Mouse (Mus musculus): ENCODE data around the gene Slc25a1. TPM values are rescaled to one million over a fixed set of nuclear protein-coding genes. Genes with fewer than 3 reads are reported as not detected.

Slc25a1 gene
- polyA plus RNA-seq, 1 experiment from 2014 or later, result 25.4 TPM

GRCm38 (mm10) chr16:17921325-17922162 lies 6.5 kb downstream of the Slc25a1 start:
- H3K4me1 ChIP-seq (ENCODE audit: control insufficient read depth in 2 of 2, insufficient read depth in 2 of 2, low read length in 2 of 2), result peaks cover 11 to 16% of the 10 kb centered on the region in 2 experiments
- H3K9me3 ChIP-seq (ENCODE audit: control insufficient read depth, low read length), result no peaks in the 10 kb centered on the region
- 1% methylated on average over 47 of the region's 47 CpGs for WGBS
- H3K9ac ChIP-seq (ENCODE audit: low read length), result peak overlapping the region; percentile 96
- H3K27me3 ChIP-seq (ENCODE audit: control insufficient read depth, insufficient read depth, low read length), result peaks cover 26% of the 10 kb centered on the region
- peaks cover 18% of the 10 kb centered on the region for H3K36me3 ChIP-seq (ENCODE audit: control insufficient read depth, insufficient read depth, low read length)
- H3K27ac ChIP-seq (replicated peaks in 1 of 2; ENCODE audit: control insufficient read depth in 1 of 2, insufficient read depth in 1 of 2, low read depth in 2 of 2, low read length in 2 of 2), result peak overlapping the region; percentile 87 to 90
- peak; percentile 89 for ATAC-seq (ENCODE audit: insufficient number of reproducible peaks, insufficient read depth, low FRiP score, low read depth)
- H3K4me2 ChIP-seq (ENCODE audit: low read length), result peak overlapping the region; percentile 95
- H3K4me3 ChIP-seq (ENCODE audit: control insufficient read depth in 1 of 2, insufficient read depth in 1 of 2, low read depth in 1 of 2, low read length in 2 of 2), result peak overlapping the region; percentile 84 to 99

- Histone ChIP-seq H3K36me3 (ENCODE audit: control insufficient read depth, insufficient read depth, low read length) (peaks cover 9% of the 10 kb centered on the region), H3K27ac (replicated peaks in 1 of 2; ENCODE audit: control insufficient read depth in 1 of 2, insufficient read depth in 1 of 2, low read depth in 2 of 2, low read length in 2 of 2) (no peak overlapping the region), H3K9ac (ENCODE audit: low read length) (peak overlapping the region; percentile 96), H3K4me3 (ENCODE audit: control insufficient read depth in 1 of 2, insufficient read depth in 1 of 2, low read depth in 1 of 2, low read length in 2 of 2) (no peak overlapping the region), H3K4me1 (ENCODE audit: control insufficient read depth in 2 of 2, insufficient read depth in 2 of 2, low read length in 2 of 2) (peaks cover 11 to 16% of the 10 kb centered on the region in 2 experiments), H3K4me2 (ENCODE audit: low read length) (peak overlapping the region; percentile 95), H3K9me3 (ENCODE audit: control insufficient read depth, low read length) (no peaks in the 10 kb centered on the region), H3K27me3 (ENCODE audit: control insufficient read depth, insufficient read depth, low read length) (peaks cover 36% of the 10 kb centered on the region)
- 8% methylated on average over 20 of the region's 20 CpGs for WGBS
- ATAC-seq (ENCODE audit: insufficient number of reproducible peaks, insufficient read depth, low FRiP score, low read depth), result no peak
These were observed 7.4 kb downstream of the Slc25a1 start for GRCm38 (mm10) chr16:17920586-17920985.

- Histone ChIP-seq H3K4me1 (ENCODE audit: control insufficient read depth in 2 of 2, insufficient read depth in 2 of 2, low read length in 2 of 2) (peaks cover 3 to 17% of the 10 kb centered on the region in 2 experiments), H3K4me2 (ENCODE audit: low read length) (peak within 1 kb of the TSS; percentile 70), H3K9ac (ENCODE audit: low read length) (peak within 1 kb of the TSS; percentile 25; the same call in 1 of the 2 replicates), H3K27ac (replicated peaks in 1 of 2; ENCODE audit: control insufficient read depth in 1 of 2, insufficient read depth in 1 of 2, low read depth in 2 of 2, low read length in 2 of 2) (no peak within 1 kb of the TSS), H3K9me3 (ENCODE audit: control insufficient read depth, low read length) (no peaks in the 10 kb centered on the region), H3K36me3 (ENCODE audit: control insufficient read depth, insufficient read depth, low read length) (no peaks in the 10 kb centered on the region), H3K4me3 (ENCODE audit: control insufficient read depth in 1 of 2, insufficient read depth in 1 of 2, low read depth in 1 of 2, low read length in 2 of 2) (peak within 1 kb of the TSS; percentile 7 to 38; a peak in 3 of 4 replicates), H3K27me3 (ENCODE audit: control insufficient read depth, insufficient read depth, low read length) (peaks cover 67% of the 10 kb centered on the region)
- ATAC-seq (ENCODE audit: insufficient number of reproducible peaks, insufficient read depth, low FRiP score, low read depth), result no peak
- WGBS, result under 1% methylated on average over 94 of the region's 106 CpGs
These were observed 13.4 kb downstream of the Slc25a1 start, which contains the start of gene Gsc2 for GRCm38 (mm10) chr16:17914307-17915249. TSS of gene Gsc2 (minus strand) at chr16:17915059.

GRCm38 (mm10) chr16:17911052-17911595 lies 16.9 kb downstream of the Slc25a1 start, which contains the start of gene Ess2:
TSS of gene Ess2 (minus strand) at chr16:17911348.
- Histone ChIP-seq H3K4me2 (ENCODE audit: low read length) (peak within 1 kb of the TSS; percentile 89), H3K4me3 (ENCODE audit: control insufficient read depth in 1 of 2, insufficient read depth in 1 of 2, low read depth in 1 of 2, low read length in 2 of 2) (peak within 1 kb of the TSS; percentile 76 to 98), H3K27me3 (ENCODE audit: control insufficient read depth, insufficient read depth, low read length) (peaks cover 46% of the 10 kb centered on the region), H3K27ac (replicated peaks in 1 of 2; ENCODE audit: control insufficient read depth in 1 of 2, insufficient read depth in 1 of 2, low read depth in 2 of 2, low read length in 2 of 2) (peak within 1 kb of the TSS in 1 of 2 experiments; percentile 61; a peak in 2 of 4 replicates), H3K36me3 (ENCODE audit: control insufficient read depth, insufficient read depth, low read length) (peaks cover 33% of the 10 kb centered on the region), H3K9ac (ENCODE audit: low read length) (peak within 1 kb of the TSS; percentile 79), H3K4me1 (ENCODE audit: control insufficient read depth in 2 of 2, insufficient read depth in 2 of 2, low read length in 2 of 2) (peaks cover 3 to 17% of the 10 kb centered on the region in 2 experiments), H3K9me3 (ENCODE audit: control insufficient read depth, low read length) (no peaks in the 10 kb centered on the region)
- ATAC-seq (ENCODE audit: insufficient number of reproducible peaks, insufficient read depth, low FRiP score, low read depth), result peak; percentile 86
- under 1% methylated on average over 35 of the region's 35 CpGs for WGBS

DNA sequence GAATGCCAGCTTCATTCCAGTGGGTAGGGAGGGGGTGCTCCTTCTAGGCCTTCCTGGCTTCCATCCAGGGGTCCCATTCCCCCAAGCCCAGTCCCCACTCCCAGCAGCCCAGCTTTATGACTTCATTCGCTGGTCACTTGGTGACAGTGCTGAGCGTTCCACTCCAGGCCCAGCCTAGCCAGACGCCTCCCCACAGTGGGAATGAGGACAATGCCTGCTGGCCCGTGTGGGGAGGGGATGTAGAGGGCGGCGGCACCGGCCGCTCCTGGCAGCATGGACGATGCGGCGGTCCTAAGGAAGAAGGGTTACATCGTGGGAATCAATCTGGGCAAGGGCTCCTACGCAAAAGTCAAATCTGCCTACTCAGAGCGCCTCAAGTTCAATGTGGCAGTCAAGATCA lies 29.6 kb downstream of the Slc25a1 start, which contains the start of the genes Dgcr2 and Tssk2:
TSS of gene Dgcr2 (minus strand) at position 101 of the 400 bp plus-strand sequence.
TSS of gene Tssk2 (plus strand) at position 176 of the 400 bp plus-strand sequence.
- Histone ChIP-seq H3K4me2 (ENCODE audit: low read length) (no peak within 1 kb of the TSS), H3K27me3 (ENCODE audit: control insufficient read depth, insufficient read depth, low read length) (no peaks in the 10 kb centered on the region), H3K9me3 (ENCODE audit: control insufficient read depth, low read length) (no peaks in the 10 kb centered on the region), H3K27ac (replicated peaks in 1 of 2; ENCODE audit: control insufficient read depth in 1 of 2, insufficient read depth in 1 of 2, low read depth in 2 of 2, low read length in 2 of 2) (no peak within 1 kb of the TSS), H3K9ac (ENCODE audit: low read length) (no peak within 1 kb of the TSS), H3K4me3 (ENCODE audit: control insufficient read depth in 1 of 2, insufficient read depth in 1 of 2, low read depth in 1 of 2, low read length in 2 of 2) (no peak within 1 kb of the TSS), H3K36me3 (ENCODE audit: control insufficient read depth, insufficient read depth, low read length) (peaks cover 50% of the 10 kb centered on the region), H3K4me1 (ENCODE audit: control insufficient read depth in 2 of 2, insufficient read depth in 2 of 2, low read length in 2 of 2) (no peaks in the 10 kb centered on the region)
- ATAC-seq (ENCODE audit: insufficient number of reproducible peaks, insufficient read depth, low FRiP score, low read depth), result no peak
- 90% methylated on average over 14 of the region's 14 CpGs for WGBS

DNA sequence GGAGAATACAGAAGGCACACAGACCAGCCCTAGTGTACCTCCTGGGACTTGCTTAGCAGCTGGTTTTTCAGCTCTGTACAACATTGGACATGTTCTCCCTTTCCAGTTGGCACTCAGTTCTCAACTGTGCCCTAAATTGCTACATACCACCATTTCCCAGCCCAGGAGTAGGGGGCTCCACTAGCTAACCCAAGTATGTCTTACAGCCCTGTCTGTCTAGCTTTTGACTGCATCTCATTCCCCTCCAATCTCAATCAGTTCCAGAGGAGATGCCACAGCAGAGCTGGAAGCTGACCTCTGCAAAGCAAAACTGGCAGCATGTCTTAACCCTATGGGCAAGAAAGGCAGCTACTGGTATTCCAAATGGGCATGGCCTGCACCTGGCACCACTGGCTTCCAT lies 31.9 kb downstream of the Slc25a1 start:
- ATAC-seq (ENCODE audit: insufficient number of reproducible peaks, insufficient read depth, low FRiP score, low read depth), result no peak
- Histone ChIP-seq H3K36me3 (ENCODE audit: control insufficient read depth, insufficient read depth, low read length) (peaks cover 26% of the 10 kb centered on the region), H3K27ac (replicated peaks in 1 of 2; ENCODE audit: control insufficient read depth in 1 of 2, insufficient read depth in 1 of 2, low read depth in 2 of 2, low read length in 2 of 2) (no peak overlapping the region), H3K9me3 (ENCODE audit: control insufficient read depth, low read length) (no peaks in the 10 kb centered on the region), H3K4me2 (ENCODE audit: low read length) (no peak overlapping the region), H3K4me3 (ENCODE audit: control insufficient read depth in 1 of 2, insufficient read depth in 1 of 2, low read depth in 1 of 2, low read length in 2 of 2) (no peak overlapping the region), H3K9ac (ENCODE audit: low read length) (no peak overlapping the region), H3K27me3 (ENCODE audit: control insufficient read depth, insufficient read depth, low read length) (no peaks in the 10 kb centered on the region), H3K4me1 (ENCODE audit: control insufficient read depth in 2 of 2, insufficient read depth in 2 of 2, low read length in 2 of 2) (peaks cover 4 to 12% of the 10 kb centered on the region in 2 experiments; a peak in 3 of 4 replicates)

- Histone ChIP-seq H3K27ac (replicated peaks in 1 of 2; ENCODE audit: control insufficient read depth in 1 of 2, insufficient read depth in 1 of 2, low read depth in 2 of 2, low read length in 2 of 2) (no peak within 1 kb of the TSS), H3K9me3 (ENCODE audit: control insufficient read depth, low read length) (no peaks in the 10 kb centered on the region), H3K36me3 (ENCODE audit: control insufficient read depth, insufficient read depth, low read length) (peaks cover 11% of the 10 kb centered on the region; the same call in 1 of the 2 replicates), H3K9ac (ENCODE audit: low read length) (no peak within 1 kb of the TSS), H3K4me1 (ENCODE audit: control insufficient read depth in 2 of 2, insufficient read depth in 2 of 2, low read length in 2 of 2) (peaks cover 11 to 25% of the 10 kb centered on the region in 2 experiments), H3K4me2 (ENCODE audit: low read length) (no peak within 1 kb of the TSS), H3K27me3 (ENCODE audit: control insufficient read depth, insufficient read depth, low read length) (no peaks in the 10 kb centered on the region), H3K4me3 (ENCODE audit: control insufficient read depth in 1 of 2, insufficient read depth in 1 of 2, low read depth in 1 of 2, low read length in 2 of 2) (no peak within 1 kb of the TSS)
- WGBS, result 81% methylated on average over 2 of the region's 2 CpGs
- ATAC-seq (ENCODE audit: insufficient number of reproducible peaks, insufficient read depth, low FRiP score, low read depth), result no peak
These were observed 34.1 kb downstream of the Slc25a1 start, which contains the start of gene Tssk1 for GRCm38 (mm10) chr16:17893923-17894322. TSS of gene Tssk1 (plus strand) at chr16:17894223.

All from heart, embryonic 14.5 days (tissue).